Mouse (Mus musculus) T-helper 2 cell (primary cell): Measurements from ENCODE around the gene Abcb1a.

Source experiments
- in situ Hi-C: fragments of 300-600 bp; cut with MboI, MseI; formaldehyde crosslinking; loops from one replicate; pipeline ENCODE4 v1.15.1; 2025; ENCODE audit warnings: high pct_unique_total_duplicates

Abcb1a gene

DNA sequence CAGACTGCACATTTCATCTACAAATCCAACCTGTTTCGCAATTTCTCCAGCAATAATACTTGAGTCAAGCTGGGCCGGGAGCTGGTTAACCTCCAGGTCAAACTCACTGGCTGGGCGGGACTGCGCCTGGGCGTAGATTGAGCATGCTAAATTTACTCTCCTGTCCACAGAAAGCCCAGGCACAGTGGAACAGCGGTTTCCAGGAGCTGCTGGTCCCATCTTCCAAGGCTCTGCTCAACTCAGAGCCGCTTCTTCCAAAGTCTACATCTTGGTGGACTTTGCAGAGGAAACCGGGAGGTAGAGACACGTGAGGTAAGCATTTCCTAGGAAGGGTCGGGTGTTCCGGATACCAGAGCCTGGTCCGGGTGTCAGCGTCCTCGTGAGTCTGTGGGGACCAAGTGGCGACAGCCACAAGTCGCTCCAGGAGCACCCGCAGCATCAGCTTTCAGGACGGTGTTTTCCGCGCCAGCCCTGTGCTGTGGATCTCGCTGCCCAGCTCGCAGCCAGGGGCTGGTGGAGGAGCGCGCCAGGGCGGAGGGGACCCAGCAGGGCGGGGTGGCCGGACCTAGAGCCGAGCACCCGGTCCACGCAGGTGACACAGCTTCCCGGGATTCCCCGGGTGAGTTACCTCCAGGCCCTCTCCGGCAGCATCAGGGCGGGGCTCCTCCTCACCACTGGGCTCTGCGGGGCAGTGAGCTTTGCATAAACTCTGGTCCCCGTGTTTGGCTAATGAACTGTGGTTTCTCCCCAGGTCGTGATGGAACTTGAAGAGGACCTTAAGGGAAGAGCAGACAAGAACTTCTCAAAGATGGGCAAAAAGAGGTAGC, at the start of gene Abcb1a:
TSS of gene Abcb1a (plus strand) at position 167 of the 827 bp plus-strand sequence.
- in situ Hi-C loops: no loop called here

DNA sequence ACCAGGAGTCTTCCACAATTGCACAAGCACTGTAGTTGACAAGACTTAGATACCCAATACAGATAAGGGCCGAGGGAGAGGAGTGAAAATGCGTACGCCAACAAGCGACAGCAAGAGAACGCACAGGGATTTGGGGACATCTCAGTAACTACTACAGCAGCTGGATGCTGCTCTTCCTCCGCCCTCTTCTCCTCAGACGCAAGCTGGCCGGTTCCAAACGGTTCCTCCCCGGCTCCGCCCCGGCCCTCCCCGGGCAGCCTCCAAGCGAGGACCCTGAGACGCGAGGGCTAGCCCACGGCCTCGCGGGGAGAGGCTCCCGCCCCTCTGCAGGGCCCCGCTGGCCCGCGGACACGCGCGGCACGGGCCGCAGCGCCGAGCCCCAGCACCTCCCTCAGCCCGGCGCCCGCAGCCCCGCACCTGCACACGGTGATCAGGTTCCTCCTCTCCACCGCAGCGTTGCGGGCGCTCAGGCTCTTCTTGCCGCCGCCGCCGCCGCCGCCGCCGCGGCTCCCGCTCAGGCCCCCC, 37.7 kb upstream of the Abcb1a start:
- in situ Hi-C loops: no loop called here

DNA sequence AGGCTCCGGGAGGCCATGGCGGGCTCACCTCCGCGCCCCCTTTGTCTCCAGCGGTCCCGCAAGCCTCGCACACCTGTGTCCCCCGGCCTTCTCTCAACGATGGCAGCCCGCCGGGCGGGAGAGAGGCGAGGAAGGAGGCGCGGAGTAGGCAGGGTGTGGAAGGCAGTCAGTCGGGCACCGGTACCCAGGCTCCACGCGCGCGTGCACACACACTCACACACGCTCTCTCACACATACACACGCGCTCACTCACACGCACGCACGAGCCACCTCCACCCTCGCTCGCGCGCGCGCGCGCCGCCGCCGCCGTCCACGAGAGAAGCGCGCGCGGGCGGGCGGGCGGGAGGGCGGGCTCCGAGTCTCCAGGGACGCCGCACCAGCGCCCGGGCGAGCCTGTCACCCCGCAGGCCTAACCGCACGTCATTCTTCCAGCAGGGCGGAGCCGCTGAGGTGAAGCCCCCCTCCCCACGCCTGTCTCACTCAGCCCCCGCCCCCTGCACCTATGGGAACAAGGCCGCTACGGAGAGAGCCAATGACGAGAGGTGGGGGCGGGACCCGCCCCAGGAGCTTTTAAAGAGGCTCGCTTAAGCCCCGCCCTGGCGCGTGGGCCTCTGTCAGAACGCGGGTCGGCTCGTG, 37.2 kb upstream of the Abcb1a start, which contains the start of gene Rundc3b:
TSS of gene Rundc3b (minus strand) at position 357 of the 636 bp plus-strand sequence.
- in situ Hi-C loops: no loop called here

DNA sequence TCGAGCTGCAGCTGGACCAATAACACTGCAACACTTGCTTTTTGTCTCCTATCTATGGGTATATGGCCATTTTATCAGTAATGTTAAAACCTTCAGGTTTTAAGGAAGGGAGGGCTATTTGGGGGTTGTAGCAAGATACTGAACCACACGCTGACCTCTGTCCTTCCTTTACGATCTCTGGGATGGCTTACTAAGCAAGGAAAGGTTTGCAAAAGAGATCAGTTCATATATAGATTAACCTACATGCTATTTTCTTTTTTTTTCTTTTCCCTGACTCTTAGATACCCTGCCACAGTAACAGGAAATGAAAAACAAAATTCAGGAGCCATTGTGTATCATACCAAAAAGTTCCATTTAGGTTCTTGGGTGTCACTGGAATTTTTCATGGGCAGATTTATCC, 27.0 kb upstream of the Abcb1a start:
- in situ Hi-C loops: no loop called here

DNA sequence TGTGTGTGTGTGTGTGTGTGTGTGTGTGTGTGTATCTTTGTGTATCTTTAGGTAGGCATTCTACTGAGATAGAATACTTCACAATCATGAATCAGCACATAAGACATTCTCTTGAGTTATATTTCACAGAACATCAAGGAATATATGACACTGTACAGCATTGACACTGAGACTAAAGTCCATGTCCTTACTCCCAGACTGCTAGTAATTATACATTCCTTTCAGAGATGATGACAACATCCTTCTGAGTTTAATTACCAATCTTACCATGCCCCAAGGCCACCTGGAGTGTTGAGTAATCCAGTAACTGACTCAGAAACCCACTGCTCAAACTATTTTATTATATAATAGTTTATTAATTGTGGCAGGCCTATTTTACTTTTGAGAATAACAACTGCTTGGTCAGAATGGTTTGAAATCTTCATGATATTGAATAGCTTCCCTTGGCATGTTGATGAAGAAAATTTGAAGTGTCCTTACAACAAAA, 25.3 kb upstream of the Abcb1a start:
- in situ Hi-C loops: no loop called here

DNA sequence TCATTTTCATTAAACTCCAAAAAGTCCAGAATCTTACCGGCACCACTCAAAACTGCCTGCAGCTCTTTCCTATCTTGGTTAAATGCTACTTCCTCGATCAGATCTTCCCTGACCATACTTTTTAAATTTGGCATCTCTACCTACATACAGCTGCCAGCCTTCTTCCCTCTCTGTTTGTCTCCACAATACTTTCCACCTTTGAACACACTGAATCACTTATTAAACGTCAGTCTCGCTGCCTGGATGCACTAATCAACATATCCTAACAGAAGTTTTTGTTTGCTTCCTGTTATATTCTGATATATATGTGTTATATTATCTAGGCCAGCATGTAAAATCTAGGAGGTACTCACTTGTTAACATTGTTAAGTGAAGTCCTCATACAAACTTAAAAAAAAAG, 11.6 kb upstream of the Abcb1a start:
- in situ Hi-C loops: no loop called here

DNA sequence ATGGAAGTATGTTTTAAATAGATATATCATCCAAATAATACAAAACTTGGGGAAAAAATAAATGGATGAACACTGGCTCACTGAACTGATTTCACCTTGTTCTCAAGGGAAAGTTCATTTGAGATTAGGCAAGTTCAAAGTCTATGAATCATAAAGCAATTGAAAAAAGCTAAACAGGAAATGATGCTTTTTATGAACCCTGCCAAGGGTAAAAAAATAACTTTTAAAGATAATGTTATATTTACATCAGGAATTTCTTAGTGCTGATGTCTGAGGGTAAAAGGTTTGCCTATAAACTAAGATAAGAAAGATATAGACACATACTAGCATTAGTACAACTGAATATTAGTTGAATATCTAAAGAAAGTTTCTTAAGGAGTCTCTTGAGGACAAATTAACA, 11.1 kb upstream of the Abcb1a start:
- in situ Hi-C loops: no loop called here

DNA sequence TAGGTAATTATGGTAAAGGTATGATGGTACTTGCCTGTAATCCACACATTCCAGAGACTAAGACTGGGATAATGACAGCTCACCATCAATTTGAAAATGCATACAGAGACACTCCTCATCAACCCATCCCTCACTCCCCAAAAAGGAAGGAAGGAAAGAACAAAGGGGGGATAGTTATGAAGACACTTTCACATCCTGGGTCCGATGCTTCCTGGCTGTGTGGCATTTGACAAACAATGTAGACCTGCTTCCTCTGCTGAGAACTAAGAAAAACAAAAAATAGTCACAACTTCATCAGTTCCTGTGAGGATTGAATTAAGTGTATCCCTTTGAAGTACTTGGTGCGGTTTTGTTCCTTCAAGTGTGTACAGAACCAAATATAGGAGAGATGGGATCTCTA, 7.8 kb upstream of the Abcb1a start:
- in situ Hi-C loops: no loop called here

DNA sequence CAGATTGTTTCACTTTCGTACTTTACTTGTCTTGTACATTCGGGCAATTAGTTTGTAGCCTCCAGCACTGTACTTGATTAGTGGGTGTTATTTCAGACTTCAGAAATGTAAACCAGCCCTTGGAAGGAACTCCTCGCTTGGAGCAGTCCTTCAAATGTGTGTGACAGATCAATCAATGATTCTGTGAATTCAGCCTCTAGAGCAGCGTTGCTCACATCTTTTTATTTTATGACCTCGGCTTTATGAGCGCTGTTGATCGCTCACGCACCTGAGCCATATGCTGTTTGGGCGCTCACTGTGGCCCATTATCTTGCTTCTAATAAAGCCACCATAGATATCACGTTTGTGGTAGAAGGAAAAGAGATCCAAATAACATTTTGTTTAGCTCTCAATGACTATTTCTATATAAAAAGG, 868 bp downstream of the Abcb1a start:
- in situ Hi-C loops: no loop called here

DNA sequence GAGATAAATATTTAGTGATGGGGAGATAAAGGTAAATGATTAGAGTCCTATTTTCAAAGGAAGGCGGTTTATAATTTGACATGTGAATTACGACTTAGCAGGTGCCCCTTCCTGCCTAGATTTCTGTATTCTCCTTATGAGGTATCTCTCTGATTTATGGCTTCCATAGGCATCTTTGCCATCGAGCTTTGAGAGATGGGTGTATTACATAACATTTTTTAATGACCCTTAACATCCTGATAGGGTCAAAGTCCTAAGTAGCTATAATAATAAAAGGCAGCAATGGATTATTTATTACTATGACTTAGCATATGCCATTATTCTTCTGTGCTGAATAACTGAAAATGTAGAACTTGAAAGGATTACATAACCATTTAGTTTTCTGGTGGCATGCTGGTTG, 4.8 kb downstream of the Abcb1a start:
- in situ Hi-C loops: no loop called here

DNA sequence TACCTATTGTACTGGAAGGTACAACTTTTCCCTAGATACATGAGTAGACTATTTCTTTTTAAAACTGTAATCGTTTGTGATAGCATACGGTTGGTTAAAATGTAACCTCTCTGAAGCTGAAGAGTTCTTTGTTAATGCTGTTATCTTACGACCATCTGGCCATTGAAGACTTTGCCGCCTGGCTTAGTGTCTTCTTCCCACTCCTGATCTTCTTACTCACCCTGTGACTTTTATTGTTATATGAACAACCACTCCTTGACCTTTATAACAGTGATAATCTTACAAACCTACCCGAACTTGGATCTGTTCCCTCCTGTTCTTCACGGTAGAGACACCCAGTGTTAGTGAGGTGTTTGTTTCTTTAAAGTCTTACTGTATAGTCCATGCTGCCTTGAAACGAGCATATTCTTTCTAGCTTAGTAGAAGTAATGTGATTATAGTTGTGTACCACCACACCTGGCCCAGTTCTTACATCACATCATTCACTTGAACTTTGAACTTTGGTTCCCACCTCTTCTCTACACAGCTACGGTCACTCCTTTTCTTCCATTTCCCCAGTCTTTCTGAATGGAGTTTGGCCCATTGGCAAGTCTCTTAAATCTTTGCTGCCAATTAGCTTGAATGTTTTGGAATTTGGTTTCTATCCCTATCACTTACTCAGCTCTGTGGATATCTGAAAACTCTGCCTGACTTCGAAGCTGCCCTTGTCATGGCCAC, 8.0 kb downstream of the Abcb1a start:
- in situ Hi-C loops: no loop called here

DNA sequence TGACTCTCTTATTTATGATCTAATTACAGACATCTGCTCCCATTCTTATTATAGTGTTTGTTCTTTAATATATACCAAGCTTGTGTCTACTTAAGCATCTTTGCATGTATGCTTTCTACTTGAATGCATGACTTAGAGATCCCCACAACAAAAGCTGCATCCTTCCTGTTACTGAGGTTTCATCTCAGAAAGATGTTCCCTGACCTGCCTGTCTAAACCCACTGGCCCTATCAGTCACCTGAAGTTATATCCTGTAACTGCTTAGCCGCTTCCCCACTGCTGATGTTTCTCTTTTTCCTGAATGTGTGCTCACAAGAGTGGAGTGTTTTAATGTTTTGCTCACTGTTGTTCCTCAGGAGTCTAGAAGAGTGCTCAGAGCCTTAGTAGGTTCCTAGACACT, 9.7 kb downstream of the Abcb1a start:
- in situ Hi-C loops: loop anchor here (10.0 kb wide), 1 partner anchor 135 kb away; no protein-coding TSS in a partner anchor

DNA sequence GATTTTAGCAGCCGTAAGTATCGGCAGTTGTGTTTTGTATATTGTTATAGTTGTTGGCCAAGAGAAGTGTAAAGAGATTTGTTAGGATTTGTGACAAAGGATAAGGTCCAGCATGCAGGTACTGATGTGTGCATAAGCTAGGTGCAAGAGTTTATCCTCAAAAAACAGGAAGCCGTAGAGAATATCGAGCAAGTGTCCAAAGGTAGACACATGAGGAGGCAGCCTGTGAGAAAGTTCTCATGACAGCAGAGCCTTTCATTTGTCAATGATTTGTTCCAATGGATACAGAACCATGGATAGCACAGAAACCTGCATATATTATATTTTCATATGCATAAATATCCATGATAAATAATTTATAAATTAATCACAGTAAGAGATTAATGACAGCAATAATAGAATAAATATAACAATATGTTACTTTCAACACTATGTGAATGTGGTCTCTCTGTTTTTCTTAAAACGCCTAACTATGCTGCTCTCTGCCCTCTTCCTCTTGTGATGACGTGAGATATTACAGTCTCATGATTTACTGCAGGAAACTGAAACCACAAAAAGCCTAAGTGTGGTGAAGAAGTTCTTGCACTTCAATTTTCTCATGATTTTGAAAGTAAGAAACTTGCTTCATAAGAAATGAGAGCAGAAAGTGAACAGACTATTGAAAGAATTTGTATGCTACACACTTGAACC, 15.5 kb downstream of the Abcb1a start:
- in situ Hi-C loops: loop anchor here (10.0 kb wide), 1 partner anchor 129 kb away; no protein-coding TSS in a partner anchor

DNA sequence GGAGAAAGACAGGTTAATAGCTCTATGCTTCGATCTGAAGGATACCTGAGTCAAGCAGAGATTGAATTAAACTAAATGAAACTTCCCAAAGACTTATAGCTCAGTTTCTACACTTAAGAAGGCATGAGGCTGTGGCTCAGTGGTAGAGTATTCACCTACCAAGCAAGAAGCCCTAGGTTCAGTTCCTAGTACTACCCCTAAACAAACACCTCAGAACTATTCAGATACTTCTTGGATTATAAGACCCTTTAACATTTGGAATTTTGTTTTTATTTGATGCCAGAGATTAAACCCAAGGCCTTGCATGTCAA, 16.0 kb downstream of the Abcb1a start:
- in situ Hi-C loops: loop anchor here (10.0 kb wide), 1 partner anchor 129 kb away; no protein-coding TSS in a partner anchor

DNA sequence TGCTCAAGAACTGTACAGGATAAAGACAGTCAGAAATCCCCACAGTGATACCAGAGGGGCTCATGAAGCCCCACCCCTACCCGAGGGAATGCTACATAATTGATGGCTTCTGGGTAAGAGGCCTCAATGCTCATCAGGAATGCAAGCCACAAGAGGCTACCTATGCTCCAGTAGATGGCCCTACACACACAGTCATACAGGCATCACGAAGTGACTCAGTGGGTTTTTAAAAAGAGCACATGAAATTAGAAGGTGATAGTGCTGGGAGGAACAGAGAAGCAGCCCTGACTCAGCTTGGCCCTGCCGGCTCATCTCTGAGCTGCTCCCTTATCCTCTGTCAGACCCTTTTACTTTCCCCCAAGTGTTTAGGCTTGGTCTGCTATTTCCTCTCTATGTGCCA, 21.3 kb downstream of the Abcb1a start:
- in situ Hi-C loops: no loop called here

DNA sequence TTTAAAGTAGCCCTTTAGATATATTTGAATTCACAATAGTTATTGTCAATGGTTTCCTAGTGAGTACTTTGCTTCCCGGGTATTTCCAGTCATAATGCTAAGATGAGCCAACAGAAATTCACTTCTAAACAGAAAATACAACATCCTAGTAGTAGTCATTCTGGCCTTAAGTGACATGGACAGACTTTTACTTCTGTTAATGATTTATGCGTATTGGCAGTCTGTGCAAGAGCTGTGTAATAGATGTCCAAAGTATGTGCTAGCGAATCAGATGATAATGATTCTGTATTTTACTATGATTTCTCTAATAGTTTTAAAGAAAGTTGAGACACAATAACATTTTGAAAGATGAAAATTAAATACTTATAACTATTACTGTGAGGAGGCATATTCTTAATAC, 23.8 kb downstream of the Abcb1a start:
- in situ Hi-C loops: no loop called here

DNA sequence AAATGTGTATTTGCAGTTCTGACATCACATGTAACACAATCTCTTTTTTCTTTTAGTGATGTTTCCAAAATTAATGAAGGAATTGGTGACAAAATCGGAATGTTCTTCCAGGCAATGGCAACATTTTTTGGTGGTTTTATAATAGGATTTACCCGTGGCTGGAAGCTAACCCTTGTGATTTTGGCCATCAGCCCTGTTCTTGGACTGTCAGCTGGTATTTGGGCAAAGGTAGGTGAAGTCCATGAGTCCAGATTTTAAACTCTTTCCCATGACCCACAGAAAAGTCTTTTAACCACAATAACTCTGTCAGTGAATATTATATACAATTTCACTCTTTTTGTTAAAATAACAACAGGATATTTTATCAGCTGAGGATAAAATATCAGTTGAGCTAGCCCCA, 26.2 kb downstream of the Abcb1a start:
- in situ Hi-C loops: loop anchor here (5.0 kb wide), 1 partner anchor 46 kb away; no protein-coding TSS in a partner anchor

DNA sequence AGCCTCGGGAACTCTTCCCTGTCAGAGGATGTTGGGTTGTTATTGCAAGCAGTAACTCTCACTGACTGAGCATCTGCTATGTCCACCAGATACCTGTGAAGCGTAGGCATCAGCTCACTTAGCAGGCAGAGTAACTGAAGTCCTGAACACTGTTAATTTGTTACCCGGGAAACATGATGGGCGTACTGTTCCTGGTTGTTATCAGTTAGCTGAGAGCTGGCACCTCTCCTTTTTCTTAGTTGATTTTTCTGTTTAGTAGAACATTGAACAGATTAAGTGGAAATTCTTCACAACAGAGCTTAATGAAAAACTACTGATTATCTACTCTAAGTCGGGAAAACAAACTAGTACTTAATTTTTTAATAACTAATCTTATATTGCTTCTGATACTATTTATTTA, 27.7 kb downstream of the Abcb1a start:
- in situ Hi-C loops: loop anchor here (5.0 kb wide), 1 partner anchor 45 kb away; no protein-coding TSS in a partner anchor

DNA sequence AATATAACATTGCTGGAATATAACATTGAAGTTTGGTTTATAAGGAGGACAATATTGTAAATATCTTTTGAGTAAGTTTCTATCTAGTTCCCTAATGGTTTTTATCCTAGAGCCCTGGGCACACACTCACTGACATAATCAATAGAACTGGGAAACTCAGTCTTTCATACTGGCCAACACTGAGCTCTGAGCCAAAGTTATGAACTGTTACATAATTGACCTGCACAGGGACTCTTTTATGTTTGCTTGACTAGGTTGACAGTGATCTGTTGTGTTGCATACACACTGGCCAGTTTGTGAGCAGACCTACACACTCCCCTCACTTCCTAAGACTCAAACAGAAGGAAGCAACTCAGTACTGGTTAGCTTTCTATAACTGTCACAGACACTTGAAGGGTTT, 56.2 kb downstream of the Abcb1a start:
- in situ Hi-C loops: loop anchor here (25.0 kb wide), 1 partner anchor 654 kb away; no protein-coding TSS in a partner anchor

DNA sequence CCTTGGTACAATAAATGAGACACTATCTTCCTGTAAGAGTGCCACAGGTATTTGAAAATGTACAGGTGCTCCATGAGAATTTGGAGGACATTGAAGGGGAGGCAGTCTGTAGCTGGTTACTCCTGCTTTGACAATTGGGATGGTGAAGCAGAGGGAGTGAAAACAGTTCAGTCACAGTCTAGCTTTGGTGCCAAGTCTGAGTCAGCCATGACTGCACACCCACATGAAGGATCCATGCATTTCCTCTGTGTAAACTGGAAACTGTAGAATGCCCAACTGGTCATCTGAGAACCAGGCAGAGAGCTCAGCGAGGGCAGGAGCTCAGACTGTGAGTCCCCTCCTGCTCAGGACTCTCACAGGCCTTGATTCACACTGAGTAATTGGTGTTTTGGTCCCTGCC, 59.7 kb downstream of the Abcb1a start:
- in situ Hi-C loops: loop anchor here (25.0 kb wide), 1 partner anchor 657 kb away; no protein-coding TSS in a partner anchor

DNA sequence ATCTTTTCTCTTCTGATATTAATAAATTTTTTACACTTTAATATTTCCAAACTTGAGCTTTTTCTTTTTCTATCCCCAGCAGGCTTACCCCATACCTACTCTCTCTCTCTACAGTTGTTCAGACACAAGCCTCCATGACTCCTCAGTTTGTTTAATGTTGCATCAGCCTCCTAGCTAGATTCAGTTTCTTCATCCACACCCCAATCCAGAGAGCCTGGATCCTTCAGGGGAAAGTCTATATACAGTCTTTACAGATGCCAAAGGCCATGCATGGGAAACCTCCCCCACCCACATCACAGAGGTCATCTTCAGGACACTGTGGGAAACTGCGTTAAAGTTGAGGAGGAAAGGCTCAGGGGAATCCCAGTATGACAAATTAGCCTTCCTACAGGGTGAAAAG, 62.3 kb downstream of the Abcb1a start:
- in situ Hi-C loops: loop anchor here (25.0 kb wide), 1 partner anchor 660 kb away; no protein-coding TSS in a partner anchor
